Mouse (Mus musculus) liver, embryonic 14.5 days (tissue): Measurements from ENCODE around the gene Rps12. TPM values are rescaled to one million over a fixed set of nuclear protein-coding genes. Genes with fewer than 3 reads are reported as not detected.
A peak's percentile ranks its signal among the peaks of the same experiment; 100 is the strongest.

ENCODE experiments used
- ATAC-seq: fragments of 200-750 bp; cut with Nextera tagmentation; 2 replicates; pipeline ENCODE4 v1.8.0; 2017; ENCODE audit warnings: moderate number of reproducible peaks, mild to moderate bottlenecking, moderate library complexity; ENCODE audit not compliant: insufficient read depth
- DNase-seq, 3 experiments: peaks; one replicate each; pipeline ENCODE4 v3.0.0-alpha.2; 2012 to 2013; ENCODE audit warnings: low read depth in 3 of 3, low spot score in 3 of 3
- H3K27ac ChIP-seq: fragments of 300-500 bp; sonication (generic); 2 replicates; pipeline ENCODE4 v1.5.1; 2014; ENCODE audit warnings: moderate library complexity, mild to moderate bottlenecking, control low read depth, inconsistent platforms
- H3K27me3 ChIP-seq: fragments of 300-500 bp; sonication (generic); 2 replicates; pipeline ENCODE4 v1.6.1; 2014; ENCODE audit warnings: mild to moderate bottlenecking, low read length, moderate library complexity; ENCODE audit not compliant: control insufficient read depth, insufficient read depth
- H3K36me3 ChIP-seq: fragments of 300-500 bp; sonication (generic); replicated peaks from 2 replicates; pipeline ENCODE4 v1.6.1; 2014; ENCODE audit warnings: low read depth; ENCODE audit not compliant: control insufficient read depth, insufficient read depth
- H3K4me1 ChIP-seq, 2 experiments: fragments of 200-500 bp in 1 of 2; fragments of 300-500 bp in 1 of 2; sonication (generic) in 1 of 2; replicated peaks; 2 replicates each; pipeline ENCODE4 v1.6.1; 2012 to 2014; ENCODE audit warnings: antibody characterized with exemption in 1 of 2, inconsistent platforms in 1 of 2, low read length in 1 of 2; ENCODE audit not compliant: control insufficient read depth in 2 of 2, insufficient read depth in 2 of 2
- H3K4me2 ChIP-seq: fragments of 300-500 bp; sonication (generic); 2 replicates; pipeline ENCODE4 v1.6.1; 2014; ENCODE audit warnings: low read depth, mild to moderate bottlenecking, control low read depth, moderate library complexity
- H3K4me3 ChIP-seq, 2 experiments: fragments of 200-500 bp in 1 of 2; fragments of 300-500 bp in 1 of 2; sonication (generic) in 1 of 2; 2 replicates each; pipeline ENCODE4 v1.5.1; 2012 to 2014; ENCODE audit warnings: low read depth in 2 of 2, low read length in 2 of 2, mild to moderate bottlenecking in 2 of 2, control low read depth in 1 of 2, inconsistent platforms in 1 of 2, moderate library complexity in 1 of 2; ENCODE audit not compliant: insufficient read depth in 1 of 2
- H3K9ac ChIP-seq: fragments of 300-500 bp; sonication (generic); replicated peaks from 2 replicates; pipeline ENCODE4 v1.6.1; 2014; ENCODE audit warnings: mild to moderate bottlenecking, control low read depth, moderate library complexity
- H3K9me3 ChIP-seq: fragments of 300-500 bp; sonication (generic); 2 replicates; pipeline ENCODE4 v1.6.1; 2016; ENCODE audit warnings: low read length, mixed read lengths; ENCODE audit not compliant: control insufficient read depth
- CTCF ChIP-seq: IDR thresholded peaks from 2 replicates; pipeline ENCODE4 v1.5.1; 2016; ENCODE audit warnings: antibody characterized with exemption, low read depth, control low read depth
- EP300 ChIP-seq: IDR thresholded peaks from 2 replicates; pipeline ENCODE4 v1.6.1; 2016; ENCODE audit warnings: antibody characterized with exemption, low read depth
- WGBS: fragments of 180-500 bp; shearing (Covaris S2); extraction: QIAGEN DNeasy Blood & Tissue Kit; methylation state at CpG from one replicate; pipeline ENCODE4 v1.1.7; 2014; ENCODE audit not compliant: insufficient replicate concordance; 5-methylcytosine and 5-hydroxymethylcytosine counted together
- polyA plus RNA-seq, 2 experiments: library from polyadenylated mRNA; depleted of rRNA in 1 of 2; stranded (reverse) in 1 of 2; unstranded in 1 of 2; fragments of >200 nt; fragmentation: Nextera tagmentation in 1 of 2; extraction: Ambion mirVana in 1 of 2; gene quantifications; 2 replicates each; pipeline versions ENCODE4 v1.2.1 to v1.2.3; 2012 to 2014

The Rps12 gene
- polyA plus RNA-seq (2012; rRNA removed) (3,928 and 4,028 TPM in 2 replicates), polyA plus RNA-seq (2014; fragmentation: Nextera tagmentation; extraction: Ambion mirVana) (198 and 228 TPM in 2 replicates)

- H3K4me3 ChIP-seq, result peak within 1 kb of the TSS; percentile 76 to 96
- peak; percentile 56; the same call in 1 of the 2 replicates for TF ChIP-seq EP300
- no peak; the same call in 1 of the 2 replicates for TF ChIP-seq CTCF
- peak within 1 kb of the TSS; percentile 91 for H3K4me2 ChIP-seq
- H3K27ac ChIP-seq, result peak within 1 kb of the TSS; percentile 85
- no peaks in the 10 kb centered on the region for H3K27me3 ChIP-seq
- ATAC-seq (peak; percentile 95), DNase-seq (peak; percentile 96 to 97 (median 96))
- peaks cover 24% of the 10 kb centered on the region for H3K36me3 ChIP-seq
- H3K9me3 ChIP-seq, result no peaks in the 10 kb centered on the region
- WGBS, result under 1% methylated on average over 51 of the region's 51 CpGs
- peak within 1 kb of the TSS; percentile 93 for H3K9ac ChIP-seq
- peaks cover 8 to 21% of the 10 kb centered on the region in 2 experiments for H3K4me1 ChIP-seq
These were observed at the start of gene Rps12 for GRCm38 (mm10) chr10:23787062-23787821. Gene Rps12, minus strand, starts transcription at chr10:23787275.

- no peaks in the 10 kb centered on the region for H3K36me3 ChIP-seq
- 0 out of 4 replicates have a peak, but pooled peaks cover 0 to 2% of the 10 kb centered on the region in 2 experiments for H3K4me1 ChIP-seq
- no peak overlapping the region for H3K4me2 ChIP-seq
- no peak for TF ChIP-seq EP300
- no peak for TF ChIP-seq CTCF
- no peak overlapping the region for H3K9ac ChIP-seq
- ATAC-seq (no peak), DNase-seq (no peak)
- no peaks in the 10 kb centered on the region for H3K27me3 ChIP-seq
- no peak overlapping the region for H3K4me3 ChIP-seq
- WGBS, result 52% methylated on average over 9 of the region's 9 CpGs
- H3K9me3 ChIP-seq, result no peaks in the 10 kb centered on the region
- H3K27ac ChIP-seq, result no peak overlapping the region
These were observed 49.2 kb upstream of the Rps12 start for GRCm38 (mm10) chr10:23836003-23836964.

- no peak overlapping the region for H3K27ac ChIP-seq
- ATAC-seq (no peak), DNase-seq (no peak)
- no peak overlapping the region for H3K4me2 ChIP-seq
- H3K4me1 ChIP-seq, result no peaks in the 10 kb centered on the region
- no peaks in the 10 kb centered on the region for H3K9me3 ChIP-seq
- 74% methylated on average over 7 of the region's 7 CpGs for WGBS
- H3K4me3 ChIP-seq, result no peak overlapping the region
- no peaks in the 10 kb centered on the region; the same call in 1 of the 2 replicates for H3K36me3 ChIP-seq
- TF ChIP-seq CTCF (no peak), EP300 (no peak)
- H3K27me3 ChIP-seq, result no peaks in the 10 kb centered on the region
- no peak overlapping the region for H3K9ac ChIP-seq
These were observed 39.4 kb upstream of the Rps12 start for GRCm38 (mm10) chr10:23826516-23826915.

- Histone ChIP-seq H3K27ac (no peak overlapping the region), H3K4me2 (no peak overlapping the region), H3K4me3 (no peak overlapping the region), H3K36me3 (no peaks in the 10 kb centered on the region), H3K9ac (no peak overlapping the region), H3K4me1 (no peaks in the 10 kb centered on the region), H3K27me3 (no peaks in the 10 kb centered on the region), H3K9me3 (no peaks in the 10 kb centered on the region)
- WGBS, result 76% methylated on average over 7 of the region's 7 CpGs
- ATAC-seq, result no peak
- no peak for DNase-seq
- TF ChIP-seq CTCF (no peak), EP300 (no peak)
These were observed 29.2 kb upstream of the Rps12 start for GRCm38 (mm10) chr10:23816241-23816640.
